Mouse (Mus musculus) heart, adult 2 months (tissue): ENCODE data around the gene Atp13a5.

Experiments used
- CTCF ChIP-seq: fragments of 200-600 bp; IDR thresholded peaks from 2 replicates; pipeline ENCODE4 v1.8.1; 2022; ENCODE audit warnings: antibody characterized with exemption, mild to moderate bottlenecking, moderate library complexity
- POLR2A ChIP-seq: fragments of 200-500 bp; IDR thresholded peaks from 2 replicates; pipeline ENCODE4 v1.6.1; 2011; ENCODE audit warnings: mild to moderate bottlenecking, low read depth, low read length, control low read depth; ENCODE audit not compliant: insufficient read depth

GRCm38 (mm10) chr16:29195156-29195555, 183.4 kb downstream of the Atp13a5 start:
- no peak for TF ChIP-seq CTCF
- no peak for TF ChIP-seq POLR2A
